Mouse (Mus musculus) bone marrow macrophage, adult 2 months (primary cell): ENCODE data around the gene Slc45a3. TPM values are rescaled to one million over a fixed set of nuclear protein-coding genes. Genes with fewer than 3 reads are reported as not detected.

Experiments
- H3K27ac ChIP-seq: 2 replicates; pipeline ENCODE4 v1.5.1; 2012; ENCODE audit warnings: low read depth, low read length; ENCODE audit not compliant: insufficient read depth
- H3K4me1 ChIP-seq: 2 replicates; pipeline ENCODE4 v1.6.1; 2012; ENCODE audit warnings: low read length; ENCODE audit not compliant: control insufficient read depth, insufficient read depth
- H3K4me3 ChIP-seq: 2 replicates; pipeline ENCODE4 v1.5.1; 2012; ENCODE audit warnings: mild to moderate bottlenecking, low read length, moderate library complexity; ENCODE audit not compliant: insufficient read depth
- CTCF ChIP-seq: IDR thresholded peaks from 2 replicates; pipeline ENCODE4 v1.5.1; 2012; ENCODE audit warnings: low read depth, mild to moderate bottlenecking, low read length, moderate library complexity
- POLR2A ChIP-seq: IDR thresholded peaks from 2 replicates; pipeline ENCODE4 v1.6.1; 2012; ENCODE audit warnings: mild to moderate bottlenecking, low read depth, low read length, borderline replicate concordance
- polyA plus RNA-seq: library from polyadenylated mRNA; stranded (reverse); fragments of >200 nt; gene quantifications from 2 replicates; pipeline ENCODE4 v1.2.4, GENCODE M21; 2012; ENCODE audit not compliant: missing spikeins, insufficient read depth, insufficient read length

The Slc45a3 gene
- polyA plus RNA-seq, 1 experiment = not detected

- H3K4me3 ChIP-seq = no peak overlapping the region
- no peak overlapping the region for H3K27ac ChIP-seq
- no peak for TF ChIP-seq POLR2A
- no peak for TF ChIP-seq CTCF
Measured at GRCm38 (mm10) chr1:131964100-131964499, 1.3 kb downstream of the Slc45a3 start.

GRCm38 (mm10) chr1:131964580-131964979 lies 1.8 kb downstream of the Slc45a3 start:
- TF ChIP-seq CTCF = no peak
- no peak for TF ChIP-seq POLR2A
- Histone ChIP-seq H3K4me3 (no peak overlapping the region), H3K4me1 (peaks cover 5% of the 10 kb centered on the region; the same call in 1 of the 2 replicates), H3K27ac (no peak overlapping the region)

More at GRCm38 (mm10) chr1:131964100-131964499, 1.3 kb downstream of the Slc45a3 start:
- peaks cover 5% of the 10 kb centered on the region; the same call in 1 of the 2 replicates for H3K4me1 ChIP-seq

GRCm38 (mm10) chr1:131965818-131966217 lies 3.1 kb downstream of the Slc45a3 start:
- no peak overlapping the region for H3K4me3 ChIP-seq
- TF ChIP-seq CTCF = no peak
- peaks cover 5% of the 10 kb centered on the region; the same call in 1 of the 2 replicates for H3K4me1 ChIP-seq
- no peak overlapping the region for H3K27ac ChIP-seq

GRCm38 (mm10) chr1:131967336-131967735 lies 4.6 kb downstream of the Slc45a3 start:
- H3K4me3 ChIP-seq = no peak overlapping the region
- no peak overlapping the region for H3K27ac ChIP-seq
- TF ChIP-seq CTCF (no peak), POLR2A (no peak)
- H3K4me1 ChIP-seq = peaks cover 5% of the 10 kb centered on the region; the same call in 1 of the 2 replicates

GRCm38 (mm10) chr1:131968556-131968955 lies 5.8 kb downstream of the Slc45a3 start:
- H3K27ac ChIP-seq = no peak overlapping the region
- no peak overlapping the region for H3K4me3 ChIP-seq
- TF ChIP-seq CTCF = no peak
- TF ChIP-seq POLR2A = no peak
- H3K4me1 ChIP-seq = peaks cover 2% of the 10 kb centered on the region; the same call in 1 of the 2 replicates

GRCm38 (mm10) chr1:131968983-131969382 lies 6.2 kb downstream of the Slc45a3 start:
- Histone ChIP-seq H3K4me3 (no peak overlapping the region), H3K27ac (no peak overlapping the region), H3K4me1 (no peaks in the 10 kb centered on the region)
- TF ChIP-seq CTCF (no peak), POLR2A (no peak)

- Histone ChIP-seq H3K4me1 (no peaks in the 10 kb centered on the region), H3K27ac (no peak overlapping the region), H3K4me3 (no peak overlapping the region)
- no peak for TF ChIP-seq POLR2A
- no peak for TF ChIP-seq CTCF
Measured at GRCm38 (mm10) chr1:131969825-131970224, 7.1 kb downstream of the Slc45a3 start.

- H3K4me3 ChIP-seq = no peak overlapping the region
- 0 out of 2 replicates have a peak, but pooled peaks cover under 1% of the 10 kb centered on the region for H3K4me1 ChIP-seq
- TF ChIP-seq CTCF (no peak), POLR2A (no peak)
- no peak overlapping the region for H3K27ac ChIP-seq
Measured at GRCm38 (mm10) chr1:131970322-131970660, 7.5 kb downstream of the Slc45a3 start.

- Histone ChIP-seq H3K4me3 (no peak overlapping the region), H3K4me1 (peaks cover 6% of the 10 kb centered on the region; the same call in 1 of the 2 replicates), H3K27ac (no peak overlapping the region)
- no peak for TF ChIP-seq CTCF
- no peak for TF ChIP-seq POLR2A
Measured at GRCm38 (mm10) chr1:131970661-131971520, 8.1 kb downstream of the Slc45a3 start.

GRCm38 (mm10) chr1:131971771-131972497 lies 9.2 kb downstream of the Slc45a3 start:
- no peak overlapping the region for H3K4me3 ChIP-seq
- no peak overlapping the region for H3K27ac ChIP-seq
- TF ChIP-seq CTCF (no peak), POLR2A (no peak)
- peaks cover 8% of the 10 kb centered on the region; the same call in 1 of the 2 replicates for H3K4me1 ChIP-seq
